Mouse (Mus musculus) brain, adult 2 months (tissue): ENCODE results near the gene Dock2.
"Not testable (repeated sequence)": the region's sequence is repeated elsewhere in the genome, so short reads cannot be mapped to it uniquely, and the experiment has no call there.

Source experiments
- DNase-seq: peaks from one replicate; pipeline ENCODE4 v3.0.0; 2011; ENCODE audit warnings: low read depth, low spot score

Dock2 gene

GRCm38 (mm10) chr11:34783587-34784043 is at the start of gene Dock2:
Dock2 (minus strand) TSS chr11:34783892.
- no peak for DNase-seq

- DNase-seq, result no peak
Measured at GRCm38 (mm10) chr11:34832678-34833077, 49.0 kb upstream of the Dock2 start.

GRCm38 (mm10) chr11:34827803-34828202 is 44.1 kb upstream of the Dock2 start:
- DNase-seq, result no peak

GRCm38 (mm10) chr11:34826940-34827339 is 43.2 kb upstream of the Dock2 start:
- DNase-seq, result no peak

- no peak for DNase-seq
Measured at GRCm38 (mm10) chr11:34824791-34825190, 41.1 kb upstream of the Dock2 start.

GRCm38 (mm10) chr11:34814767-34815166 is 31.1 kb upstream of the Dock2 start:
- DNase-seq, result peak; percentile 62

GRCm38 (mm10) chr11:34814319-34814718 is 30.6 kb upstream of the Dock2 start:
- DNase-seq, result no peak

GRCm38 (mm10) chr11:34805026-34805425 is 21.3 kb upstream of the Dock2 start:
- DNase-seq, result not testable (repeated sequence)

GRCm38 (mm10) chr11:34798066-34798465 is 14.4 kb upstream of the Dock2 start:
- DNase-seq, result not testable (repeated sequence)

GRCm38 (mm10) chr11:34796097-34796496 is 12.4 kb upstream of the Dock2 start:
- DNase-seq, result peak; percentile 39

- no peak for DNase-seq
Measured at GRCm38 (mm10) chr11:34791872-34792271, 8.2 kb upstream of the Dock2 start.

GRCm38 (mm10) chr11:34784864-34785263 is 1.2 kb upstream of the Dock2 start:
- DNase-seq, result no peak

- peak; percentile 29 for DNase-seq
Measured at GRCm38 (mm10) chr11:34782516-34783430, 919 bp downstream of the Dock2 start.

- DNase-seq, result no peak
Measured at GRCm38 (mm10) chr11:34780786-34781185, 2.9 kb downstream of the Dock2 start.

GRCm38 (mm10) chr11:34779966-34780365 is 3.7 kb downstream of the Dock2 start:
- no peak for DNase-seq

- peak; percentile 26 for DNase-seq
Measured at GRCm38 (mm10) chr11:34778351-34778750, 5.3 kb downstream of the Dock2 start.

- DNase-seq, result no peak
Measured at GRCm38 (mm10) chr11:34777529-34777928, 6.2 kb downstream of the Dock2 start.

GRCm38 (mm10) chr11:34776054-34776453 is 7.6 kb downstream of the Dock2 start:
- DNase-seq, result no peak

- peak; percentile 53 for DNase-seq
Measured at GRCm38 (mm10) chr11:34774636-34775035, 9.1 kb downstream of the Dock2 start.

GRCm38 (mm10) chr11:34773304-34773895 is 10.3 kb downstream of the Dock2 start:
- no peak for DNase-seq

GRCm38 (mm10) chr11:34771221-34771986 is 12.3 kb downstream of the Dock2 start:
- peak; percentile 62 for DNase-seq

- DNase-seq, result no peak
Measured at GRCm38 (mm10) chr11:34770666-34771065, 13.0 kb downstream of the Dock2 start.
